Mouse (Mus musculus): ENCODE measurements around the gene Nkx3-2. TPM values are rescaled to one million over a fixed set of nuclear protein-coding genes. Genes with fewer than 3 reads are reported as not detected.

The Nkx3-2 gene
- total RNA-seq (2015) (not detected in 2 replicates), total RNA-seq (2017) (not detected in 2 replicates)

DNA sequence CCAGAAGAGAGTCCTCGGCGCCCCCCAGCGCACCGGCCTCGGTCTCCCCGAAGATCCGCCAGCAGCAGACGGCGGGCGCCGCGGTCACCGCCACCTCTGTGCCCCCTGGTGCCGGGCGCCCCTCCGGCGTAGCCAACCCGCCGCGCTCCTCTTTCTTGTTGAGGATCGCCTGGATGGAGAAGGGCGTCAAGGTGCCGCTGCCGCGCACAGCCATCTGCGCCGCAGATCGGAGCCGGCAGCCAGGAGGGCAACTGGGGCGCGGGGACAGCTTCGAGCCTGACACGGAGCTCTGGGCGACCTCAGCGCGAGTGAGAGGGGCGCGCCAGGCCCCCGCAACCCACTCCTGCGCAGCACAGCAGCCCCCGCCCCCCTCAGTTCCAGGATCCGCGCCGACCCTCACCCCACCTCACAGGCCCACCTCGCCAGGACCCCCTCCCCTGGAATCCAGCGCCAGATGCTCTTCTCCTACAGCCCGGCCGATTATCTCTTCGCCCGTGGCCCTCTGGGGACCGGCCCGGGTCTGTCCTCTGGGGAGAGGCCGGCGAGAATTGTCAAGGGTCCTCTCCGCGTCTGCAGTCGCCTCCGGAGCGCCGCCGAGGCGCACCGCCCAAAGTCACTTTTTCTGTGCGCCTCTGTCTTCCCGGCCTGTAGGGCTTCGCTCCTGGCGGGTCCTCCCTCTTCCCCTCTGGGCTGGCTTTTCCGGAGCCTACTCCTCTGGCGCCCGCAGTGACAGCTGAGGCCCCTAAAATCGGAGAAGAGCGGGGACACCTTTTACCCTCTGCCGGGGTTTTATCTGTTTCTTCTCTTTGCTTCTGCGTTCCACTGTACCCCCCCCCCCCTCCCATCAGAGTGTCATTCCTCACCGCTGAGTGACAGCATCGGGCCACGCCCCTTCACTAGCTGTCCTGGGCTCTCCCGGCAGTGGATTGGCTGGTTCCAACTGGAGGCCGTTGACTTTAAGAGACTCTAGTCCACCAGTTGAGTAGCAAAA lies at the start of gene Nkx3-2:
TSS of gene Nkx3-2 (minus strand) at position 771 of the 991 bp plus-strand sequence.
- no peak for ATAC-seq (ENCODE audit: poor library complexity, severe bottlenecking)

DNA sequence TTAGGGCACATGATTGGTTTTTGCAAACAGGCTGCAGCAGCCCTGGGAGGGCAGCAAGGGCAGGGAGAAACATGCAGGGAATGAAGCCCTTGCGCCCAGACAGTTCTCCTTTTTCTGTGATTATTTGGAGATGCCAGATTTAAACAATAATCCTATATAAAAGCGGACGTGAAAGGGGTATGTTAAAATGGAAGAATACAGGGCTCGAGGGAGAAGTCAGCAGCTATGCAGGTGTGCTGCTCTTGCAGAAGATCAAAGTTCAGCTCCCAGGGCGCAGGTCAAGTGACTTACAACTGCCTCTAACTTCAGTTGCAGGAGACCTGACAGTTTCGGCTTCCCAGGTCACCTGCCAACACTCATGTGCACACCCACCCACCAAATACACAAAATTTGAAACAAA lies 48.2 kb upstream of the Nkx3-2 start:
- no peak for ATAC-seq (ENCODE audit: poor library complexity, severe bottlenecking)

GRCm38 (mm10) chr5:41811279-41811678 lies 47.0 kb upstream of the Nkx3-2 start:
- ATAC-seq (ENCODE audit: poor library complexity, severe bottlenecking), result peak; percentile 45; the same call in 1 of the 2 replicates

DNA sequence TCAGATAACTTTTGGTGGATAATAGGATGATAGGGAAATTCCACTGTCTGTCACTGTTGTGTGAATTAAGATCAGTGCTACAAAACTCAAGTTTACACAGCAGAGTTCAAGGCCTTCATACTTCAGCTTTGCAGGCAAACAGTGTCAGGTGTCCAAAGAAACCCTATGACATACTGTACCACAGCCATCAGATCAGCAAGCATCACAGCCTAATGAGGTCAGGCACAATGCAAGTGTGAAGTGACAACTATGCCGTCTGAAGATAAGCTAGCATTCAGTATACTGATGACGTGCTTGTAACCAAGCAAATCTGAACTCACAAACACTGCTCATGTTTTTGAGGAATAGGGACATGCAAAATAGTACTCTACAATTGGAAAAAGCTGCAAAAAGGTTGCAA lies 43.1 kb upstream of the Nkx3-2 start:
- no peak for ATAC-seq (ENCODE audit: poor library complexity, severe bottlenecking)

DNA sequence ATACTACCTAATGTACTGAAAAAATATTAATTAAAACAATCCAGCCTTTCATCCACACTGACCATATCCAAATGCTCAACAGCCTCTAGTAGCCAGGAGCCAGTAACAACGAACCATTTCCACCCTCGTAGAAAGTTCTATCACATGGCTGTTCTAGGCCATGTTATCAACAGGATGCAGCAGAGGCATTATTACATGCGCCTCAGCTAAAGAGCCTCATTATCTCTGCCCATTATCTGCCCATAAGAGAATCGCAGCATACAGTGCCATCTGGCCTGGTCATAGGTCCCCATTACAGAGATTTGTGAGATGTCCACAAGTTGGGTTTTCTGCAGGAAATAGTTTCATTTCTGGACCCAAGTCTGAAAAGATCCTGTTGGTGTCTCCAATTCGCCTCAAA lies 41.9 kb upstream of the Nkx3-2 start:
- no peak for ATAC-seq (ENCODE audit: poor library complexity, severe bottlenecking)

GRCm38 (mm10) chr5:41805085-41805484 lies 40.8 kb upstream of the Nkx3-2 start:
- ATAC-seq (ENCODE audit: poor library complexity, severe bottlenecking), result no peak

GRCm38 (mm10) chr5:41804643-41805042 lies 40.3 kb upstream of the Nkx3-2 start:
- no peak for ATAC-seq (ENCODE audit: poor library complexity, severe bottlenecking)

GRCm38 (mm10) chr5:41801622-41802021 lies 37.3 kb upstream of the Nkx3-2 start:
- ATAC-seq (ENCODE audit: poor library complexity, severe bottlenecking), result no peak

DNA sequence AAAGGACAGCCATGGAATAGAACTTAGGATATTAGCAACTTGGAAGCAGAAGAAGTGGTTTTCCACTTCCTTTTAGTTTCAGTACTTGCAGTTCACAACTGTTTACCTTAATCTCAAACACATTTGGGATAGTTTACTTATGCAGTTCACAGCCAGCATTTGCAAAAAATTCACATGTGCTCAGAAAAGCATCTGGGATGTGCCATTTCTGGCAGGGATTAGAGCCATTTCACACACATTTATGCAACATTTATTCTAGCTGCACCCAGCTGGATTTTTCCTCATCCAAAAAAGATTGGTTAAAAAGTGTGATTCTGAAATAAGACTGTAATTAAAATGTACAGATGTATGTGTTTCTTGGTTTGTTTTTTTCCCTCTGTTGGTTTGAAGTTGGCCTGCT lies 30.1 kb upstream of the Nkx3-2 start:
- no peak for ATAC-seq (ENCODE audit: poor library complexity, severe bottlenecking)

GRCm38 (mm10) chr5:41790517-41790916 lies 26.2 kb upstream of the Nkx3-2 start:
- ATAC-seq (ENCODE audit: poor library complexity, severe bottlenecking), result no peak

GRCm38 (mm10) chr5:41788877-41789276 lies 24.6 kb upstream of the Nkx3-2 start:
- no peak for ATAC-seq (ENCODE audit: poor library complexity, severe bottlenecking)

- no peak for ATAC-seq (ENCODE audit: poor library complexity, severe bottlenecking)
Measured at GRCm38 (mm10) chr5:41781890-41782289, 17.6 kb upstream of the Nkx3-2 start.

DNA sequence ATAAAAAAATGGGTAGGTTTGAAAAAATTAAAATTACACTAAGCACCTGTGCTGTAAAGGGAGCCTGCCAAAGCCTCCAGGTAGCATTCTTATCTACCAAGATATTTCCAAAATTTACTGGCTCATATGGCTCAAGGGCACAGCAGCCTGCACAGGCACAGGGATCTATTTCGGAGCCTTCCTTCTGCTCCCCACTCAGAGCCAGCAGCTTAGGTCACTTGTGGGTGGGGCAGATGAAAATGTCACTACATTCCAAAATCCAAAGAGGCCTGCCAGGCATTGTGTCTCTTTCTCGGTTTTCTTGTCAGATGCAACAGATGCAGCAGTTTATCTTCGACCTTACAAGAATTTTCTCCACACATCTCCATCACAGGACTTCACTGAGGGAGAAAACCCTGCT lies 15.7 kb upstream of the Nkx3-2 start:
- no peak for ATAC-seq (ENCODE audit: poor library complexity, severe bottlenecking)

GRCm38 (mm10) chr5:41775728-41776127 lies 11.4 kb upstream of the Nkx3-2 start:
- no peak for ATAC-seq (ENCODE audit: poor library complexity, severe bottlenecking)

DNA sequence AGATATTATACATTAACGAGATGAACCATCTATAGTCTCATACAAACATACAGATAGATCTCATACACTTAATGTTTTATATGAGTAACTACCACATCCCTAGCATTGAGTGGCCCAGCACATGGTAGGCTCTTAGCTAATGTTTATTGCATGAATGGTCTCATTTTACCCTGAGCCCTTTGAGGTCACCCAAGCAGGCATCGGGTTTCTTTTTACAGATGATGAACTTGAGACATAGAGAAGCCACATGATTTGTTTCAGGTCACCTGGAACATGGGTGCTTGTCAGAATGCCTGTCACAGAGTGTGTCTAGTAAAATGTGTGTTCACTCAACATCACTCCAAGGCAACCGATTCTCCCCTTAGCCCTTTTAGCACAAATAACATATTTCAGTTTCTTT lies 11.0 kb upstream of the Nkx3-2 start:
- no peak for ATAC-seq (ENCODE audit: poor library complexity, severe bottlenecking)

GRCm38 (mm10) chr5:41768382-41769040 lies 4.2 kb upstream of the Nkx3-2 start:
- peak; percentile 94 for ATAC-seq (ENCODE audit: poor library complexity, severe bottlenecking)

DNA sequence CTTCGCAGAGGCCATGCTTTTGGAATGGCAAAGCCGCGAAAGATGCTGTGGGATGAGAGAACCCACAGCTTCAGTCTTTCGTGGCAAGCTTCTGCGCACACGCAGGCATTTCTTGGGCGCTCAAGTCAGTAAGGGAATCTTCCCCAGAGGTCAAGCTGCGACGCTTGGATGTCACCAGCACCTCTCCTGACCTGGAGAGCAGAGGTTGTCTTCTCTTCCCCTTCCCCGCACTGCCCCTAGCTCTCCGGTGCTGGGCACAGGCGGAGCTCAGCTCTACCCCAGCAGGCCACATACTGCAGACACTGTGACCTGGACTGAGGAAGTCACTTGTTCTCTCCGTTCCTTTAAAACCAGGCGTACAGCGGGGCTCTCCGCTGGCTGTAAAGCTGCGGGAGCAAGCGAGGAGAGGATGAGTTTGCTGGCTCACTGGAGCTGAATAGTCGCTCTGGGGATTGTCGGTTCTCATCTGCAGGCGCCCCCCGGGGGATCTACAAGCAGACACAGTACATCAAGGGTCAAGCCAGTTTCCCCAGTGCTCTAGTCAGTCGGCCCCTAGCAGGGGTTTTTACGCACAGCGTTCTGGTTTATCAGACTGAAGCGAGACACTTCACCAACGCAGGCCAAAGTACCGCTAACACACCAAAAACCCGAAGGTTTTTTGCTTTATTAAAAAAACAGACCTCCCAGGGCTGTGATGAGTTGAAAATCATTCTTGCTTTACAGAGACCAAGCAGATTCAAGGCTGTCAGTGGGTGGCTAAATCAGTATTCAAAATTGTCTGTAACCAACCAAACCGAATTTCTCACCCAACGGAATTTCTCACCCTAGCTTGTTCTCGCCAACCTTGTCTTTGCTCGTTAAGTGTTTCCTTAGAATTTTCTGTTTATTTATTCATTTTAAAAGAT lies 3.2 kb upstream of the Nkx3-2 start:
- peak; percentile 43 for ATAC-seq (ENCODE audit: poor library complexity, severe bottlenecking)

DNA sequence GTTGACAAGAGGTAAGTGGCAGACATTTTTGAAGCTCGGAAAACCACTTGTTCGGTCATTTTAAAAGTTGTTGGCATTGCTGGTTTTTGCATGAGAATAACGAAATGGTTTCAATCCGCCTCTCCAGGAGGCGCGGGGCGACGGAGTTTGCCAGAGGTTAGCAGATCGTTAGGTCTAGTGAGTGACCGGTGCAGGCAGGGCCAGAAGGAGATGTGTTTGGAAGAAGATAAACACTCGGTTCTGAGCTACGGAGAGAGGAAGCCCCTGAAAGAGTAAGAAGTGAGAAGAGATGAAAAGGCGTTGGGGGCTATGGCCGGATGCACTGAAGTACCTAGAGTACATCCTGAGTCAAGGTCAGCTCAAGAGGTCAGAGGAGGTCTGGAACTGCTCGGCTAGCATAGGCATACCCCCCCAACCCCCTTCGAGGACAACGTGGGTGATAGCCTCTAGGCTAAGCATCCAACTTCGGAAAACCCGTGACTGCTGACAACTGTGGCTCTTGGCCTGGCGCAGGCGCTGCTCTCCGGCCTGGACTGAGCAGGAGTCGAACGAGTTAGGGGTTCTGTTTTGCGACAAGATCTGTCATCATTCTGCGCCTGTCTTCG lies 2.2 kb upstream of the Nkx3-2 start:
- no peak for ATAC-seq (ENCODE audit: poor library complexity, severe bottlenecking)

GRCm38 (mm10) chr5:41765626-41766405 lies 1.5 kb upstream of the Nkx3-2 start:
- no peak for ATAC-seq (ENCODE audit: poor library complexity, severe bottlenecking)
